9 mouse cellular contexts compared by ENCODE assay signal in genomic region chr13:69737444-69738185, GRCm38 (mm10). TPM values are rescaled to one million over a fixed set of nuclear protein-coding genes. Genes with fewer than 3 reads are reported as not detected.
DNase-seq lines count a peak whose midpoint lies in the region; ATAC-seq lines count a peak whose summit lies in the region.
"Had no signal": no experiment of that assay in that cellular context is flagged by ENCODE, and none has a peak within 500 bp of the region (broad histone marks: within the 10 kb centered on the region; RNA-seq: fewer than 3 reads in every experiment).

No protein-coding gene starts in this region.

- no peaks in the 10 kb centered on the region for H3K36me3 ChIP-seq in liver, embryonic 11.5 days (ENCODE audit: control insufficient read depth, insufficient read depth, low read length)
- H3K36me3 ChIP-seq in forebrain, embryonic 10.5 days (replicated peaks): no peaks in the 10 kb centered on the region
- no peaks in the 10 kb centered on the region for H3K36me3 ChIP-seq in limb, embryonic 13.5 days
- no peaks in the 10 kb centered on the region for H3K36me3 ChIP-seq in stomach, embryonic 15.5 days

- H3K27ac ChIP-seq in liver, embryonic 11.5 days (ENCODE audit: low read depth, low read length): no peak overlapping the region
- no peak overlapping the region for H3K27ac ChIP-seq in forebrain, embryonic 10.5 days
- H3K27ac ChIP-seq in limb, embryonic 13.5 days: no peak overlapping the region
- H3K27ac ChIP-seq in stomach, embryonic 15.5 days: no peak overlapping the region

- H3K4me2 ChIP-seq in liver, embryonic 11.5 days: peak overlapping the region; percentile 86
- peak overlapping the region; percentile 96 for H3K4me2 ChIP-seq in limb, embryonic 13.5 days (replicated peaks)
- peak overlapping the region; percentile 97 for H3K4me2 ChIP-seq in stomach, embryonic 15.5 days

- no peak for DNase-seq in liver, embryonic 11.5 days (ENCODE audit: low spot score)
- no peak for DNase-seq in liver
- DNase-seq in forebrain, embryonic 10.5 days (ENCODE audit: extremely low spot score, low spot score): peak; percentile 21
- no peak for DNase-seq in urinary bladder, postnatal 4 days (ENCODE audit: low spot score in 2 of 2)
- no peak for DNase-seq in thymus, postnatal 4 days
- DNase-seq: gastrocnemius, postnatal 25 days; thymus, adult 2 months had no signal

- no peak overlapping the region for H3K9ac ChIP-seq in liver, embryonic 11.5 days (ENCODE audit: low read depth, low read length)
- H3K9ac ChIP-seq in limb, embryonic 13.5 days: peak overlapping the region; percentile 80
- H3K9ac ChIP-seq in stomach, embryonic 15.5 days: no peak overlapping the region

- H3K9me3 ChIP-seq in liver, embryonic 11.5 days (ENCODE audit: control insufficient read depth, low read length): no peaks in the 10 kb centered on the region
- H3K9me3 ChIP-seq in forebrain, embryonic 10.5 days: peaks cover 4% of the 10 kb centered on the region; the same call in 1 of the 2 replicates
- H3K9me3 ChIP-seq in limb, embryonic 13.5 days: no peaks in the 10 kb centered on the region
- H3K9me3 ChIP-seq in stomach, embryonic 15.5 days: no peaks in the 10 kb centered on the region

- ATAC-seq in liver, embryonic 11.5 days (replicated peaks; ENCODE audit: low FRiP score): no peak
- no peak for ATAC-seq in limb, embryonic 13.5 days (ENCODE audit: low FRiP score, low read depth)
- no peak for ATAC-seq in stomach, embryonic 15.5 days (ENCODE audit: insufficient read depth, low FRiP score, low read depth)

- peaks cover 65% of the 10 kb centered on the region for H3K27me3 ChIP-seq in liver, embryonic 11.5 days (replicated peaks; ENCODE audit: control insufficient read depth, insufficient read depth, low read length)
- peaks cover 84% of the 10 kb centered on the region for H3K27me3 ChIP-seq in forebrain, embryonic 10.5 days (ENCODE audit: poor library complexity, severe bottlenecking)
- H3K27me3 ChIP-seq in limb, embryonic 13.5 days: peaks cover 65% of the 10 kb centered on the region
- H3K27me3 ChIP-seq in stomach, embryonic 15.5 days (replicated peaks): peaks cover 59% of the 10 kb centered on the region

- 16% methylated on average over 15 of the region's 19 CpGs for WGBS in liver, embryonic 11.5 days
- WGBS in forebrain, embryonic 10.5 days: 17% methylated on average over 19 of the region's 19 CpGs
- 25% methylated on average over 15 of the region's 19 CpGs for WGBS in limb, embryonic 13.5 days
- 17% methylated on average over 16 of the region's 19 CpGs for WGBS in stomach, embryonic 15.5 days

- no peaks in the 10 kb centered on the region for H3K4me1 ChIP-seq in liver, embryonic 11.5 days (replicated peaks; ENCODE audit: control insufficient read depth, insufficient read depth, low read length)
- H3K4me1 ChIP-seq in forebrain, embryonic 10.5 days: peaks cover 37% of the 10 kb centered on the region
- peaks cover 19% of the 10 kb centered on the region; the same call in 1 of the 2 replicates for H3K4me1 ChIP-seq in limb, embryonic 13.5 days
- H3K4me1 ChIP-seq in stomach, embryonic 15.5 days: peaks cover 19% of the 10 kb centered on the region; the same call in 1 of the 2 replicates

- H3K4me3 ChIP-seq in liver, embryonic 11.5 days (ENCODE audit: low read depth, low read length): peak overlapping the region; percentile 58
- H3K4me3 ChIP-seq in forebrain, embryonic 10.5 days: peak overlapping the region; percentile 77
- peak overlapping the region; percentile 73 for H3K4me3 ChIP-seq in limb, embryonic 13.5 days
- peak overlapping the region; percentile 60; the same call in 1 of the 2 replicates for H3K4me3 ChIP-seq in stomach, embryonic 15.5 days (replicated peaks)

RNA-seq across cellular contexts. Expression of gene Ube2ql1, which starts 2.1 kb away (rescaled TPM):
- polyA plus RNA-seq in liver, embryonic 11.5 days (2014; fragmentation: Nextera tagmentation; extraction: Ambion mirVana): 0.96 and 1.2 TPM in 2 replicates
- 0.49 and 0.58 TPM in 2 replicates for polyA plus RNA-seq in forebrain, embryonic 10.5 days (2016; fragmentation: Nextera tagmentation; extraction: Ambion mirVana)
- 4.3 and 4.8 TPM in 2 replicates for polyA plus RNA-seq in limb, embryonic 13.5 days (2015; fragmentation: Nextera tagmentation; extraction: Ambion mirVana)
- 0.24 and 0.32 TPM in 2 replicates for polyA plus RNA-seq in stomach, embryonic 15.5 days (2015; fragmentation: Nextera tagmentation; extraction: Ambion mirVana)
